Mouse (Mus musculus): ENCODE measurements at regions not wholly inside any gene's neighbourhood (a gene's known extent, or its start where the extent isn't known, plus 50 kb on each side); places are given as distances from the start of the nearest gene placed in this dataset.

- DNase-seq (ENCODE audit: low read depth): peak; percentile 44
- TF ChIP-seq CTCF (IDR thresholded peaks at IDR 0.05; ENCODE audit: borderline replicate concordance, extremely low read depth, insufficient read depth, insufficient read length): no peak
- no peak for TF ChIP-seq POLR2A (IDR thresholded peaks at IDR 0.05; ENCODE audit: borderline replicate concordance, extremely low read depth, insufficient read depth, insufficient read length, poor library complexity, severe bottlenecking)
Measured at GRCm38 (mm10) chr16:66257921-66258320, 442.9 kb downstream of the Vgll3 start.

DNA sequence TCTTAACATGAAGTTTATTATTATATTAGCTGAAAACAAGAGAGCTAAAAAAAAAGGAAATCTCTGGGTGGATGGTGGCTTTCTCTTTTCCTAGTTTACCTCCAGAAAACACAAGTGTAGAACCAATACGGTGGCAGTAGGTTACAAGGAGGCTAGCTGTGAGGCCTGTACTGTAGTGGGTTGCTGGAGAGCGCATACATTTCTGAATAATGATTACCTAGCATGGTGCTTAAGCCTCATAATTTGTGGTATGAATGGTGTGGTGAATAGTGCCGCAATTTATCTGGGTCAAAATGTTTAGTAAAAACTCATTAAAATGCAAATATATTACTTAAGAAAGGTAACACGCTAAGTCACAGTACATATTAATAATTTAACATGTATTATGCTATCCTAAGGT, 453.9 kb downstream of the Vgll3 start:
- DNase-seq (ENCODE audit: low read depth): no peak
- TF ChIP-seq CTCF (IDR thresholded peaks at IDR 0.05; ENCODE audit: borderline replicate concordance, extremely low read depth, insufficient read depth, insufficient read length): no peak
- no peak for TF ChIP-seq POLR2A (IDR thresholded peaks at IDR 0.05; ENCODE audit: borderline replicate concordance, extremely low read depth, insufficient read depth, insufficient read length, poor library complexity, severe bottlenecking)

GRCm38 (mm10) chr16:66276635-66277034, 461.6 kb downstream of the Vgll3 start:
- DNase-seq (ENCODE audit: low read depth): no peak
- TF ChIP-seq CTCF (IDR thresholded peaks at IDR 0.05; ENCODE audit: borderline replicate concordance, extremely low read depth, insufficient read depth, insufficient read length) (no peak), POLR2A (IDR thresholded peaks at IDR 0.05; ENCODE audit: borderline replicate concordance, extremely low read depth, insufficient read depth, insufficient read length, poor library complexity, severe bottlenecking) (no peak)

Measured in brain, embryonic 14.5 days (tissue).